Mouse (Mus musculus) bone marrow macrophage, adult 2 months (primary cell): Measurements from ENCODE around the gene Lrrc9. TPM values are rescaled to one million over a fixed set of nuclear protein-coding genes. Genes with fewer than 3 reads are reported as not detected.
A peak's percentile ranks its signal among the peaks of the same experiment; 100 is the strongest.

ENCODE experiments used
- H3K27ac ChIP-seq: 2 replicates; pipeline ENCODE4 v1.5.1; 2012; ENCODE audit warnings: low read depth, low read length; ENCODE audit not compliant: insufficient read depth
- H3K4me1 ChIP-seq: 2 replicates; pipeline ENCODE4 v1.6.1; 2012; ENCODE audit warnings: low read length; ENCODE audit not compliant: control insufficient read depth, insufficient read depth
- H3K4me3 ChIP-seq: 2 replicates; pipeline ENCODE4 v1.5.1; 2012; ENCODE audit warnings: mild to moderate bottlenecking, low read length, moderate library complexity; ENCODE audit not compliant: insufficient read depth
- CTCF ChIP-seq: IDR thresholded peaks from 2 replicates; pipeline ENCODE4 v1.5.1; 2012; ENCODE audit warnings: low read depth, mild to moderate bottlenecking, low read length, moderate library complexity
- POLR2A ChIP-seq: IDR thresholded peaks from 2 replicates; pipeline ENCODE4 v1.6.1; 2012; ENCODE audit warnings: mild to moderate bottlenecking, low read depth, low read length, borderline replicate concordance
- polyA plus RNA-seq: library from polyadenylated mRNA; stranded (reverse); fragments of >200 nt; gene quantifications from 2 replicates; pipeline ENCODE4 v1.2.4, GENCODE M21; 2012; ENCODE audit not compliant: missing spikeins, insufficient read depth, insufficient read length

Gene Lrrc9
- polyA plus RNA-seq, result not detected in 2 replicates

- no peak within 1 kb of the TSS for H3K27ac ChIP-seq
- TF ChIP-seq CTCF (no peak), POLR2A (no peak)
- H3K4me1 ChIP-seq, result 0 out of 2 replicates have a peak, but pooled peaks cover 4% of the 10 kb centered on the region
- H3K4me3 ChIP-seq, result peak within 1 kb of the TSS; percentile 35
These were observed at the start of gene Lrrc9 for GRCm38 (mm10) chr12:72441839-72442576. Lrrc9 (plus strand) TSS chr12:72441866.

- Histone ChIP-seq H3K4me1 (no peaks in the 10 kb centered on the region), H3K4me3 (no peak overlapping the region)
- TF ChIP-seq CTCF, result no peak
- TF ChIP-seq POLR2A, result no peak
These were observed 48.4 kb upstream of the Lrrc9 start for GRCm38 (mm10) chr12:72393046-72393805.

GRCm38 (mm10) chr12:72405031-72405430 is 36.6 kb upstream of the Lrrc9 start:
- Histone ChIP-seq H3K4me1 (no peaks in the 10 kb centered on the region), H3K27ac (no peak overlapping the region), H3K4me3 (no peak overlapping the region)
- no peak for TF ChIP-seq POLR2A
- TF ChIP-seq CTCF, result no peak

More at GRCm38 (mm10) chr12:72393046-72393805, 48.4 kb upstream of the Lrrc9 start:
- H3K27ac ChIP-seq, result no peak overlapping the region

- H3K27ac ChIP-seq, result no peak overlapping the region
- no peaks in the 10 kb centered on the region for H3K4me1 ChIP-seq
- no peak overlapping the region for H3K4me3 ChIP-seq
- TF ChIP-seq POLR2A (no peak), CTCF (no peak)
These were observed 34.5 kb upstream of the Lrrc9 start for GRCm38 (mm10) chr12:72407146-72407545.

- no peak for TF ChIP-seq CTCF
- TF ChIP-seq POLR2A, result no peak
- no peaks in the 10 kb centered on the region for H3K4me1 ChIP-seq
- H3K4me3 ChIP-seq, result peak overlapping the region; percentile 29; the same call in 1 of the 2 replicates
- no peak overlapping the region for H3K27ac ChIP-seq
These were observed 34.0 kb upstream of the Lrrc9 start for GRCm38 (mm10) chr12:72407721-72408110.

GRCm38 (mm10) chr12:72408111-72408891 is 33.4 kb upstream of the Lrrc9 start:
- Histone ChIP-seq H3K27ac (no peak overlapping the region), H3K4me1 (no peaks in the 10 kb centered on the region), H3K4me3 (peak overlapping the region; percentile 29)
- TF ChIP-seq CTCF, result no peak; the same call in 1 of the 2 replicates
- no peak for TF ChIP-seq POLR2A

- Histone ChIP-seq H3K4me3 (peak within 1 kb of the TSS; percentile 29), H3K4me1 (no peaks in the 10 kb centered on the region), H3K27ac (no peak within 1 kb of the TSS)
- TF ChIP-seq POLR2A, result no peak
- no peak for TF ChIP-seq CTCF
These were observed 32.7 kb upstream of the Lrrc9 start, which contains the start of gene Rtn1 for GRCm38 (mm10) chr12:72408954-72409353. Rtn1 (minus strand) TSS chr12:72409054.

- Histone ChIP-seq H3K27ac (no peak overlapping the region), H3K4me1 (no peaks in the 10 kb centered on the region), H3K4me3 (no peak overlapping the region)
- TF ChIP-seq CTCF (no peak), POLR2A (no peak)
These were observed 23.9 kb upstream of the Lrrc9 start for GRCm38 (mm10) chr12:72417762-72418161.

GRCm38 (mm10) chr12:72422681-72423080 is 19.0 kb upstream of the Lrrc9 start:
- Histone ChIP-seq H3K4me1 (no peaks in the 10 kb centered on the region), H3K27ac (no peak overlapping the region), H3K4me3 (no peak overlapping the region)
- no peak for TF ChIP-seq POLR2A
- TF ChIP-seq CTCF, result no peak

- no peak overlapping the region for H3K27ac ChIP-seq
- no peak overlapping the region for H3K4me3 ChIP-seq
- no peaks in the 10 kb centered on the region for H3K4me1 ChIP-seq
- TF ChIP-seq CTCF, result peak; percentile 43; the same call in 1 of the 2 replicates
- no peak for TF ChIP-seq POLR2A
These were observed 13.9 kb upstream of the Lrrc9 start for GRCm38 (mm10) chr12:72427722-72428126.
